Mouse (Mus musculus) heart, adult 2 months (tissue): Measurements from ENCODE around the gene Cyp2d10.

Experiments used
- CTCF ChIP-seq: fragments of 200-600 bp; IDR thresholded peaks from 2 replicates; pipeline ENCODE4 v1.8.1; 2022; ENCODE audit warnings: antibody characterized with exemption, mild to moderate bottlenecking, moderate library complexity
- EP300 ChIP-seq: fragments of 200-500 bp; IDR thresholded peaks from 2 replicates; pipeline ENCODE4 v1.6.1; 2011; ENCODE audit warnings: low read depth, low read length, control low read depth; ENCODE audit not compliant: insufficient read depth
- POLR2A ChIP-seq: fragments of 200-500 bp; IDR thresholded peaks from 2 replicates; pipeline ENCODE4 v1.6.1; 2011; ENCODE audit warnings: mild to moderate bottlenecking, low read depth, low read length, control low read depth; ENCODE audit not compliant: insufficient read depth

DNA sequence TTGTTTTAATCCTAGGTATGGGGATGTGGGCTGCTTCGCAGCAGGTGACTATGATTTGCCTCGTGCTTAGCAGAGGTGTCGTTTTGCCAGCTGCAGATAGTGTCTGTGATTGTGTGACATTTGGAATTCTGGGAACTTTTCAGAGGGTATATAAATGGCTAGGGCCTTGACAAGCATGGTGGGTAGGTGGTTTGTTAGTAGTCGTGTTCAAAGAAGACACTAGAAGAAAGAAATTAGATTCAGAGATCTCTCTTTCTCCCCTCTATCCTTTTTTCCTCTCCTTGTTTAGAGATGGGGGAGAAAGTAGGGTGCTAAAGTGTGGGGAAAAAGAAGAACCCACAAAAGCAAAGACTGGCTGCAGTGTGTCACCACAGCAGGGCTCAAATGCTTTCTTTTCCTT lies 38.8 kb downstream of the Cyp2d10 start:
- no peak for TF ChIP-seq EP300
- no peak for TF ChIP-seq CTCF
- no peak for TF ChIP-seq POLR2A
